ENCODE assay signal across 9 mouse cellular contexts in the genomic region with DNA sequence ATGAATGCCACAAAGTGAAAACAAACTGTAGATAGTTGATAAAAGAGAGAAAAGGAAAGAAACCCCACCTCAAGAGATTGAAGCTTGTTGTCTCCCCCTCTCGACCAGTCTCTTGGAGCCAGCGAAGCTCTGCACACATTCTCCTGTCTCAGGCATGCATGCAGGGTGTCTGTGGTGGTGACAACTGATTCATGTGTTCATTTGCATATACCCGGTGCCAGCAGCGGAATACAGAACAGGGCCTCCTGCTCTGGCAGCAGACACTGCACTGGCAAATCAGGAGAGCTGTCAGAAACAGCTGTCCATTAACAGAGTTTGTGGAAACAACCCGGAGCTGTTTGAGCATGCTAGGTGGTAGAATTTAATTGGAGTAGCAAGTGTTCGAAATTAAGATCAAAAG.
A peak's percentile ranks its signal among the peaks of the same experiment; 100 is the strongest.
DNase-seq lines count a peak whose midpoint lies in the region; ATAC-seq lines count a peak whose summit lies in the region.
"Had no signal": no experiment of that assay in that cellular context is flagged by ENCODE, and none has a peak within 500 bp of the region (broad histone marks: within the 10 kb centered on the region; RNA-seq: fewer than 3 reads in every experiment).

No protein-coding gene starts in this region.

- ATAC-seq in kidney, embryonic 14.5 days (ENCODE audit: low FRiP score, low TSS enrichment) = no peak
- ATAC-seq in monocyte, adult 5-6 weeks (replicated peaks; ENCODE audit: insufficient number of reproducible peaks, low FRiP score, low TSS enrichment, poor library complexity, severe bottlenecking) = no peak

- H3K27ac ChIP-seq in kidney, embryonic 14.5 days (ENCODE audit: low read depth, low read length) = no peak overlapping the region

- 52% methylated on average over 6 of the region's 6 CpGs for WGBS in kidney, embryonic 14.5 days

- H3K36me3 ChIP-seq in kidney, embryonic 14.5 days (ENCODE audit: control insufficient read depth, insufficient read depth, low read length) = no peaks in the 10 kb centered on the region

- DNase-seq in kidney, postnatal 36 days = peak; percentile 3 to 4
- peak; percentile 11 to 16 for DNase-seq in frontal cortex, postnatal 10 days (ENCODE audit: low spot score in 2 of 2)
- DNase-seq in layer of hippocampus, postnatal 25 days (ENCODE audit: extremely low spot score in 1 of 2, low spot score in 1 of 2) = peak; percentile 12 to 25
- peak; percentile 51 to 65 for DNase-seq in right cerebral cortex, postnatal 10 days (ENCODE audit: low spot score in 2 of 2)
- no peak for DNase-seq in ovary, postnatal 10 days (ENCODE audit: low spot score)
- no peak for DNase-seq in spleen, postnatal 10 days (ENCODE audit: low spot score in 2 of 2)

- H3K9me3 ChIP-seq in kidney, embryonic 14.5 days (ENCODE audit: control insufficient read depth, low read length) = no peaks in the 10 kb centered on the region

- no peak overlapping the region for H3K9ac ChIP-seq in kidney, embryonic 14.5 days (ENCODE audit: low read depth, low read length)

- H3K4me3 ChIP-seq in kidney, embryonic 14.5 days (ENCODE audit: low read length) = no peak overlapping the region
- H3K4me3 ChIP-seq: erythroblast, embryonic 14.5 days had no signal

- no peaks in the 10 kb centered on the region for H3K27me3 ChIP-seq in kidney, embryonic 14.5 days (ENCODE audit: control insufficient read depth, insufficient read depth, low read length)

- no peak overlapping the region for H3K4me2 ChIP-seq in kidney, embryonic 14.5 days (replicated peaks; ENCODE audit: low read depth, low read length)

- H3K4me1 ChIP-seq in kidney, embryonic 14.5 days (ENCODE audit: control insufficient read depth, insufficient read depth, low read length) = no peaks in the 10 kb centered on the region

Comparison
In these comparisons a context has a peak if more than half of its experiments do, and no peak if none do; other contexts are left out.
1. DNase-seq: peak in kidney, postnatal 36 days (2 of 2), frontal cortex, postnatal 10 days (2 of 2), layer of hippocampus, postnatal 25 days (2 of 2) and right cerebral cortex, postnatal 10 days (2 of 2); none in ovary, postnatal 10 days (single experiment) and spleen, postnatal 10 days (0 of 2).